Mouse (Mus musculus): ENCODE measurements at regions not wholly inside any gene's neighbourhood (a gene's known extent, or its start where the extent isn't known, plus 50 kb on each side); places are given as distances from the start of the nearest gene placed in this dataset.

DNA sequence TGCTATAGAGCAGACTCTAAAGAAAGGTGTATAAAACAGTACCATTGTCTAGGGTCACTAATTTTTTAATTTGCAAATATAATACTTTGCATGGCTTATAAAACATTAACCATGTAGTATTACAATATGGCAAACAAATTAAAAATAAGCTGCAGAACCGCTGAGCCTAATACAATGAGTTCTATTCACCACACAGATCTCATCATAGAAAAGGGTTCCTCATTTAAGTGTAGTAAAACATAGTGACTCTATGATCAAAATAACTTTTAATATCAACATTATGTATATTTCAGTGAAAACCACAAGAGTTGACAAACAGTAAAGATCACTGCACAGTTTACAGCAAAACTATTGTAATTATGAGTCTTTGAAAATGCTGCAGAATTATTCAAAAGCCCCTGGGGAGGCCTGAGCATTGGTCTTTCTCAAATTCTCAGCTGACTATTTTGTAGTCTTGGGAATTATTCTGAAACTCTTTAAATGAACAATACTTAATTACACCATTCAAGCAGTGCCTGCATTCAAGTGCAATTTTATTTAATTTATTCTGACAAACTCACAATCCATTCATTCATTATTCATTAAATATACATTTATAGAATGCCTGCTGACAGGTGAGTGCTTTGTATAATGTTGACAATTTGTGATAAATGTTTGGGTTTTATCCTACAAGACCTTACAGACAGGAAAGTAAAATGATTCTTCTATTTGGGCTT, 60.3 kb downstream of the Pcdh20 start:
- DNase-seq (ENCODE audit: low spot score): no peak

- DNase-seq (ENCODE audit: low spot score): no peak
Observed at GRCm38 (mm10) chr14:88399270-88399669, 71.9 kb downstream of the Pcdh20 start.

GRCm38 (mm10) chr14:88397187-88397586, 74.0 kb downstream of the Pcdh20 start:
- no peak for DNase-seq (ENCODE audit: low spot score)

GRCm38 (mm10) chr14:88395016-88395415, 76.2 kb downstream of the Pcdh20 start:
- no peak for DNase-seq (ENCODE audit: low spot score)

DNA sequence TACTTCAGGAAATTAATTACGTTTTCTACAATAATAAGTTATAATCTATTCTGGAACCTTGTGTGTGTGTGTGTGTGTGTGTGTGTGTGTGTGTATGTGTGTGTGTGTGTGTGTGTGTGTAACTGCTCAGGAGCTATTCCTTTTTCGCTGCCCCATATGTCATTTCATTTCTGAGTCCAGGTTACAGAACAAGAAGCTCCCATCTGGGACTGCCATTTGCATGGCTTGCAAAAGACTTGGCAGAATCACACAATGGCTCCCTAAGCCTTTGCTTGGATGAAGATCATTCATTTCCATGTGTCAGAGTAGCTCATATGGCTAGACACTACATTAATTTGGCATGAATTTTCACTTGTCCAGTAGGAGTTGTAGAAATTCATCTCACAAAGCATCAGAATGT, 86.6 kb downstream of the Pcdh20 start:
- DNase-seq (ENCODE audit: low spot score): no peak

DNA sequence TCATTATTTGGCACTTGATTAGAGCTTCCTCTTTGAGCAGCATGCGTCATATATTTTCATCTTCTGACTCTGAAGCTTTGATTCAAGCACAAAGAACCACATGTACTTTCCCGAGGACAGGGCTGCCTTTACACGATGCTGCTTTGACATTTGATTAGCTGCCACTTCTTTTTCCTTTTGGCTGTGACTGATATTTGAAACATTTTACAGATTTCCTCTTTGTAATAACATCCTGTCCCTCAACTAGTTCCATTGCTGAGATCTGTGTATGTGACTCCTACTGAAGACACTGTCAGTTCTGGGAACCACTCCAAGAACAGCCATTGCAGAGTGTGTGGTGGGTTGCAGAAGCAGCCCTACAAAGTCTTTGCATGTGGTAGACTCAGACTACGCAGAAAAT, 124.0 kb downstream of the Pcdh20 start:
- peak; percentile 5 for DNase-seq (ENCODE audit: low spot score)

GRCm38 (mm10) chr14:88337304-88337703, 133.9 kb downstream of the Pcdh20 start:
- DNase-seq (ENCODE audit: low spot score): no peak

DNA sequence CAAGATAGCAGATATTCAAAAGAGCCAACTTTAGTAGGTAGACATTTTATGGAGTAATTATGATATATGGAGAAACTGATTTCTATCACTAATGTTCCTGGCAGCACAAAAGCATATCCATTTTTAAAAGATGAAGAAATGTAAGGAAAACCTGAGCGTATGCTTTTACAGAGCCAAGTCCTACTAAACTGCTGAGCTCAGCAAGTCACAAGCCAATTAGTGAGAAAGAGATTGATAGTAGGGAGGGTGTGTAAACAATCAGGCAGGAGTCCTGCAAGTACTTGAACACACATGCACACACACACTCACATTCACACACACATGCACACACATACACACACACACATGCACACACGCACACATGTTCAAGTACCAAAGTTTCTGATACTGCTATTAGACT, 140.6 kb downstream of the Pcdh20 start:
- no peak for DNase-seq (ENCODE audit: low spot score)

- DNase-seq (ENCODE audit: low spot score): no peak
Observed at GRCm38 (mm10) chr14:88326411-88326810, 144.8 kb downstream of the Pcdh20 start.

- no peak for DNase-seq (ENCODE audit: low spot score)
Observed at GRCm38 (mm10) chr14:88278327-88278726, 192.9 kb downstream of the Pcdh20 start.

- DNase-seq (ENCODE audit: low spot score): no peak
Observed at GRCm38 (mm10) chr14:88264771-88265170, 206.4 kb downstream of the Pcdh20 start.

- DNase-seq (ENCODE audit: low spot score): no peak
Observed at GRCm38 (mm10) chr14:88259034-88259433, 212.2 kb downstream of the Pcdh20 start.

- DNase-seq (ENCODE audit: low spot score): no peak
Observed at GRCm38 (mm10) chr14:88255131-88255530, 216.1 kb downstream of the Pcdh20 start.

All from gastrocnemius, adult 18-20 months (tissue).